Mouse (Mus musculus) bone marrow macrophage, adult 2 months (primary cell): ENCODE data around the gene Ppp6r3.

ENCODE experiments used
- CTCF ChIP-seq: IDR thresholded peaks from 2 replicates; pipeline ENCODE4 v1.5.1; 2012; ENCODE audit warnings: low read depth, mild to moderate bottlenecking, low read length, moderate library complexity
- POLR2A ChIP-seq: IDR thresholded peaks from 2 replicates; pipeline ENCODE4 v1.6.1; 2012; ENCODE audit warnings: mild to moderate bottlenecking, low read depth, low read length, borderline replicate concordance

GRCm38 (mm10) chr19:3437980-3438379 is 137.6 kb downstream of the Ppp6r3 start:
- no peak for TF ChIP-seq CTCF
- no peak for TF ChIP-seq POLR2A
